Mouse (Mus musculus) hindbrain, embryonic 10.5 days (tissue): ENCODE results near the gene Ppip5k2. TPM values are rescaled to one million over a fixed set of nuclear protein-coding genes. Genes with fewer than 3 reads are reported as not detected.
A peak's percentile ranks its signal among the peaks of the same experiment; 100 is the strongest.
"Not testable (repeated sequence)": the region's sequence is repeated elsewhere in the genome, so short reads cannot be mapped to it uniquely, and the experiment has no call there.

ENCODE experiments used
- DNase-seq: peaks from one replicate; pipeline ENCODE4 v3.0.0-alpha.2; 2017; ENCODE audit warnings: low spot score
- H3K27ac ChIP-seq: fragments of 300-500 bp; sonication (generic); 2 replicates; pipeline ENCODE4 v1.5.1; 2016; ENCODE audit warnings: mild to moderate bottlenecking, moderate library complexity
- H3K27me3 ChIP-seq: fragments of 300-500 bp; sonication (generic); 2 replicates; pipeline ENCODE4 v1.6.1; 2016; ENCODE audit warnings: mild to moderate bottlenecking; ENCODE audit not compliant: poor library complexity, insufficient read depth, severe bottlenecking
- H3K36me3 ChIP-seq: fragments of 300-500 bp; sonication (generic); 2 replicates; pipeline ENCODE4 v1.6.1; 2016; ENCODE audit warnings: mild to moderate bottlenecking, moderate library complexity
- H3K4me1 ChIP-seq: fragments of 300-500 bp; sonication (generic); replicated peaks from 2 replicates; pipeline ENCODE4 v1.6.1; 2016; ENCODE audit warnings: mild to moderate bottlenecking
- H3K4me3 ChIP-seq: fragments of 300-500 bp; sonication (generic); 2 replicates; pipeline ENCODE4 v1.5.1; 2016; ENCODE audit warnings: mild to moderate bottlenecking, moderate library complexity
- H3K9me3 ChIP-seq: fragments of 300-500 bp; sonication (generic); 2 replicates; pipeline ENCODE4 v1.6.1; 2016; ENCODE audit warnings: mild to moderate bottlenecking, moderate library complexity
- WGBS: fragments of 180-500 bp; shearing (Covaris S2); methylation state at CpG from one replicate; pipeline ENCODE4 v1.1.7; 2016; 5-methylcytosine and 5-hydroxymethylcytosine counted together
- polyA plus RNA-seq: library from polyadenylated mRNA; unstranded; fragments of >200 nt; fragmentation: Nextera tagmentation; extraction: Ambion mirVana; gene quantifications from 2 replicates; pipeline ENCODE4 v1.2.1, GENCODE M21; 2016

Gene Ppip5k2
- polyA plus RNA-seq, 1 experiment from 2014 or later = 35.8 TPM

DNA sequence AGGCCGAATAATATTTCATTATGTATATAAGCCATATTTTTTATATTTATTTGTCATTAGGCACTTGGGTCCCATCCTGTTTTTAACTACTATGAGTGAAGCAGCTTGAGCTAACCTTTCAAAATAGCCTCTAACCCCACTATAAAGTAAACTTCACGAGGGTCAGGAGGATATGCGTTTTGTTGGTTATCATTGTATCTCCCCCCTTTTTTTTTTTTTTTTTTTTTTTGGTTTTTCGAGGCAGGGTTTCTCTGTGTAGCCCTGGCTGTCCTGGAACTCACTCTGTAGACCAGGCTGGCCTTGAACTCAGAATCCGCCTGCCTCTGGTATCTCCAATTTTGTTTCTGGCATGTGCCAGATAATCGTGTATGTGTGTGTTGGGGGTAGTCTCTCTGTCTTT, 3.2 kb upstream of the Ppip5k2 start:
- no peaks in the 10 kb centered on the region for H3K27me3 ChIP-seq
- DNase-seq = no peak
- WGBS = 84% methylated on average over 6 of the region's 6 CpGs
- H3K9me3 ChIP-seq = no peaks in the 10 kb centered on the region
- H3K36me3 ChIP-seq = no peaks in the 10 kb centered on the region; the same call in 1 of the 2 replicates
- H3K4me3 ChIP-seq = no peak overlapping the region
- peaks cover 11% of the 10 kb centered on the region for H3K4me1 ChIP-seq
- no peak overlapping the region for H3K27ac ChIP-seq

- Histone ChIP-seq H3K4me1 (peaks cover 23% of the 10 kb centered on the region), H3K4me3 (no peak overlapping the region), H3K36me3 (no peaks in the 10 kb centered on the region), H3K9me3 (no peaks in the 10 kb centered on the region), H3K27me3 (no peaks in the 10 kb centered on the region), H3K27ac (no peak overlapping the region)
- DNase-seq = no peak
- 89% methylated on average over 5 of the region's 5 CpGs for WGBS
Observed at GRCm38 (mm10) chr1:97771727-97772126, 1.5 kb upstream of the Ppip5k2 start.

DNA sequence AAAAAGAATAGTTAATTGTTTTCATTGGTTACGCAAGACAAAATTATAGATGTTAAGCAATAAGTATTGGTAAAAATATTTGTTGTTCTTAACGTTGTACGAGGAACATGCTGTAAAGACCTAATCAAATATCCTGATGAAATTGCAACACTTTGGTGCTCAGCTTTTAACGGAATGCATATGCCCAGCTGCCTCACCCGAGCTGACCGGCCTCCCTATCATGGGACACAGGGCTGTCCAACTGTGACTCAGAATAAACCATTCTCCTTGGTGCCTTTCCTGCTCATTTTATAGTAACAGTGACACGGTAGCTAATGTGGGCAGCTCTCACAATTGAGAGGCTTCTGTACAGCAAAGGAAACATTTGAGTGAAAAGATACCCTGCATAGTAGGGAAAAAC, 907 bp upstream of the Ppip5k2 start:
- no peak for DNase-seq
- Histone ChIP-seq H3K27ac (no peak overlapping the region), H3K9me3 (no peaks in the 10 kb centered on the region), H3K27me3 (no peaks in the 10 kb centered on the region), H3K4me1 (peaks cover 23% of the 10 kb centered on the region), H3K4me3 (peak overlapping the region; percentile 94), H3K36me3 (no peaks in the 10 kb centered on the region)
- 79% methylated on average over 7 of the region's 7 CpGs for WGBS

DNA sequence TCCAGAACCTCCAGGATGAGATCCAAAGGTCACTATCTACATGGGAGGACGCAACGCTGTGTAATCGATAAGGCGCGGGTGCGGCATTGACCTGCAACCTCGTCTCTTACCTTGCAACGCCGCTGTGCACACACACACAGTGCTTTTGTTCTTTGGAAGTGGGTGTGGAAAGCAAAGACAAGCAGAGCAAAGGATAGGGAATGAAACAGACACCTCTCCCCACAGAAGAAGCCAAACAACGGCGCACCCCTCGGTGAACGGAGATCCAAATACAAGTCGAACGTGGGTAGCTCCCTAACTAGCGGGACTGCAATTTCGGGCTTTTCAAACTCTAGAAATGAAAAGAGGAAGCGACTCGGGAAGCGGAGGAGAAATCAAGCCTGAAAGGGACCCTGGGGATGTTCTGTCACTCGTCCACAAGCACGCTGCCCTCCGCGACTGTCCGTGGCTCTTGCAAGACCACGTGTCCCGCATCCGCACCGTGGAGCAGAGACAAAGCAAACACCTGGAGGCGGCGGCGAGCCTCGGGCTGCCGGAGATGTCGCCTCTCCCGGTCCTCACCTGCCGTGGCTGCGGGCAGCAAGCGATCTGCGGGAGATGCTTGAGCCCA, 812 bp downstream of the Ppip5k2 start:
- H3K36me3 ChIP-seq = no peaks in the 10 kb centered on the region
- H3K4me3 ChIP-seq = peak overlapping the region; percentile 94
- peak; percentile 46 for DNase-seq
- H3K4me1 ChIP-seq = peaks cover 23% of the 10 kb centered on the region
- under 1% methylated on average over 40 of the region's 40 CpGs for WGBS
- no peaks in the 10 kb centered on the region for H3K9me3 ChIP-seq
- H3K27me3 ChIP-seq = no peaks in the 10 kb centered on the region
- peak overlapping the region; percentile 93 for H3K27ac ChIP-seq

DNA sequence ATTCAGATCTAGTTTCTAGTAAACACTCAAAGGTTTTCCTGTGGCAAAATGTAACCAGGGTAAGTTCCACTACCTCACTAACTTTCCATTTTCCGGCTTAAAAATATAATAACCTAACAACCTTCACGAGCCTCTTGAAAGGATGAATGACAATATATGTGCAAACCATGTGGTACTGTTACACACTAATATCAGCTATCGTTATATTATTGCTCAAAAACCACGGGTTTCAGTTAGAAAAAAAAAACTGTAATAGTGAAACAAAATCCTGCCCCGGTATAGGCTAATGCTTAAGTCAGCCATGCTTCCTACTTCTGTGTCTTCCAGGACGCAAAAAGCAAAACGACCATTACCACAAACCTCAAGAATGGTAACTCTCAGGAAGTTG, 1.3 kb downstream of the Ppip5k2 start:
- no peaks in the 10 kb centered on the region for H3K27me3 ChIP-seq
- H3K4me3 ChIP-seq = peak overlapping the region; percentile 94
- H3K4me1 ChIP-seq = peaks cover 23% of the 10 kb centered on the region
- no peaks in the 10 kb centered on the region for H3K9me3 ChIP-seq
- no peaks in the 10 kb centered on the region for H3K36me3 ChIP-seq
- 13% methylated on average over 7 of the region's 7 CpGs for WGBS
- peak overlapping the region; percentile 93 for H3K27ac ChIP-seq
- no peak for DNase-seq

- peak overlapping the region; percentile 94 for H3K4me3 ChIP-seq
- H3K4me1 ChIP-seq = peaks cover 23% of the 10 kb centered on the region
- 90% methylated on average over 2 of the region's 2 CpGs for WGBS
- DNase-seq = no peak
- H3K27me3 ChIP-seq = no peaks in the 10 kb centered on the region
- H3K36me3 ChIP-seq = no peaks in the 10 kb centered on the region
- no peaks in the 10 kb centered on the region for H3K9me3 ChIP-seq
- H3K27ac ChIP-seq = no peak overlapping the region
Observed at GRCm38 (mm10) chr1:97768089-97768488, 2.1 kb downstream of the Ppip5k2 start.

DNA sequence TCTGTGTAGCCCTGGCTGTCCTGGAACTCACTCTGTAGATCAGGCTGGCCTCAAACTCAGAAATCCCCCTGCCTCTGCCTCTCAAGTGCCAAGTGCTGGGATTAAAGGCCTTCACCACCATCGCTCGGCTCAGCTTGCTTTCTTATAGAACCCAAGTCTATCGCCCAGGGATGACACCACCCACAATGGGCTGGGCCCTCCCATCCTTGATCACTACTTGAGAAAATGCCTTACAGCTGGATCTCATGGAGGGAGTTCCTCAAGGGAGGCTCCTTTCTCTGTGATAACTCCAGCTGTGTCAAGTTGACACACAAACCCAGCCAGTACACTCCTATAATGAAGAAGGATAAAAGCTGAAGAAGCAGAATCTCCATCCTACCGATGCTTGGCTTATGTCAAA, 4.5 kb downstream of the Ppip5k2 start:
- WGBS = 84% methylated on average over 4 of the region's 4 CpGs
- not testable (repeated sequence) for H3K36me3 ChIP-seq, H3K9me3 ChIP-seq, H3K4me3 ChIP-seq, H3K27ac ChIP-seq, H3K27me3 ChIP-seq, DNase-seq
- H3K4me1 ChIP-seq = peaks cover 20% of the 10 kb centered on the region

DNA sequence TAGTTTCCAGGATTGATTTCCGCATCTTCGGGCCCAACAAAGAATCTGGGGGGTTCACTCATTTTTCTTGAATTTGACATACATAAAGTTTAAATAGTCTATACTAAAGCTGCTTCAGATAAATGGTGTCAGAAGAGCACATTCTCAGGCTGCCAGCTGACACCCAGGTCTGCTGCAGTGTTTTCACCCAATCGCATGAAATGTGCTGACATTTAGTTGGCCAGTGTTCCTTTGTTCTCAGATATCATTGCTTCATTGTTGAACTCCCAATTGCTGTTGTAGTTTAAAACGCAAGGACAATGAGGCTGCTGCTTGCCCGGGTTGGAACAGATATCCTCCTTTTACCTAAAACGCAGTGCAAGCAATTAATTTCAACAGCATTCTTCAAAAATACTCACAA, 8.7 kb downstream of the Ppip5k2 start:
- no peak for DNase-seq
- 79% methylated on average over 6 of the region's 6 CpGs for WGBS
- H3K27ac ChIP-seq = no peak overlapping the region

GRCm38 (mm10) chr1:97760598-97760997, 9.6 kb downstream of the Ppip5k2 start:
- H3K27ac ChIP-seq = no peak overlapping the region
- no peaks in the 10 kb centered on the region for H3K4me1 ChIP-seq
- no peaks in the 10 kb centered on the region for H3K27me3 ChIP-seq
- peaks cover 11% of the 10 kb centered on the region for H3K36me3 ChIP-seq
- H3K9me3 ChIP-seq = no peaks in the 10 kb centered on the region
- no peak for DNase-seq
- 78% methylated on average over 7 of the region's 7 CpGs for WGBS
- H3K4me3 ChIP-seq = no peak overlapping the region

More for the DNA sequence above, 8.7 kb downstream of the Ppip5k2 start:
- no peak overlapping the region for H3K4me3 ChIP-seq
- H3K9me3 ChIP-seq = no peaks in the 10 kb centered on the region
- H3K4me1 ChIP-seq = no peaks in the 10 kb centered on the region
- peaks cover 9% of the 10 kb centered on the region for H3K36me3 ChIP-seq
- no peaks in the 10 kb centered on the region for H3K27me3 ChIP-seq

DNA sequence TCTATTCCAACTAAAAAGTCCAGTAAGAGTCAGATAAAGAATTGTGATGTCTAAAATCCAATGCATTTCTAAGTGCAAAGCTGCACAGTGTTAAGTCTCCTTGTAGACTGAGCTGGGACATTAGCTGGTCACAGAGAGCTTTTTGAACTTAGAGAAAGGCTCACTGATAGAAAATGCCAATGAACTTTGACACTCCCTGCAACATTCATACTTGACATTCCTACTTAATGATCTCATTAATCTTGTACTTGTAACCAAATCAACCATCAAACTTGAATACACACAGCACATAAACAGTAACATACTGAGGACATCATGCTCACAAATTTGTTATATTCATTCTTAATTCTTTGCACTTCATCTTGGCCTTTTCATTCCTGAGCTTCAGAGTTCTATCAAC, 10.4 kb downstream of the Ppip5k2 start:
- Histone ChIP-seq H3K36me3 (peaks cover 19% of the 10 kb centered on the region), H3K27ac (no peak overlapping the region), H3K27me3 (no peaks in the 10 kb centered on the region), H3K4me1 (no peaks in the 10 kb centered on the region), H3K4me3 (no peak overlapping the region), H3K9me3 (no peaks in the 10 kb centered on the region)
- no peak for DNase-seq

DNA sequence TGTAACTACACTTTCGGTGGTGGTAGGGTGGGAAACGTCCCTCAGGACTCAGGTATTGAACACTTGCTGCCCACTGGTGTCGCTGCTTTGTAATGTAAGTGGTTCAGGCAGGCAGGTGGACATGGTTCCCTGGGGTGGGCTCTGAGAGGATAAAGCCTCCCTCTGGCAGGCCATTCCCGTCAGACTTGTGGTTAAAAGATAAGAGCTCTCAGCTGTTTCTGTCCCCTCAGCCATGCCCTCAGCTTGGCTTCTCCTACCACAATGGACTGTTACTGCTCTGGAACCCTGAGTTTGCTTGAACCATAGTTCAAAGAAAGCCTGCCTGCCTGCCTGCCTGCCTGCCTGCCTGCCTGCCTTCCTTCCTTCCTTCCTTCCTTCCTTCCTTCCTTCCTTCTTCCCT, 15.8 kb downstream of the Ppip5k2 start:
- H3K36me3 ChIP-seq = peaks cover 55% of the 10 kb centered on the region
- H3K9me3 ChIP-seq = no peaks in the 10 kb centered on the region
- DNase-seq = no peak
- no peaks in the 10 kb centered on the region for H3K27me3 ChIP-seq
- no peaks in the 10 kb centered on the region for H3K4me1 ChIP-seq
- WGBS = 79% methylated on average over 4 of the region's 4 CpGs
- H3K4me3 ChIP-seq = no peak overlapping the region
- no peak overlapping the region for H3K27ac ChIP-seq

- H3K36me3 ChIP-seq = peaks cover 67% of the 10 kb centered on the region
- no peaks in the 10 kb centered on the region for H3K27me3 ChIP-seq
- H3K4me1 ChIP-seq = no peaks in the 10 kb centered on the region
- no peak overlapping the region for H3K4me3 ChIP-seq
- no peak for DNase-seq
- no peak overlapping the region for H3K27ac ChIP-seq
- H3K9me3 ChIP-seq = no peaks in the 10 kb centered on the region
Observed at GRCm38 (mm10) chr1:97753216-97753615, 17.0 kb downstream of the Ppip5k2 start.

- no peak overlapping the region for H3K27ac ChIP-seq
- H3K27me3 ChIP-seq = no peaks in the 10 kb centered on the region
- H3K4me1 ChIP-seq = no peaks in the 10 kb centered on the region
- no peaks in the 10 kb centered on the region for H3K9me3 ChIP-seq
- peaks cover 89% of the 10 kb centered on the region for H3K36me3 ChIP-seq
- no peak overlapping the region for H3K4me3 ChIP-seq
- 94% methylated on average over 3 of the region's 3 CpGs for WGBS
- no peak for DNase-seq
Observed at GRCm38 (mm10) chr1:97748163-97748562, 22.0 kb downstream of the Ppip5k2 start.

DNA sequence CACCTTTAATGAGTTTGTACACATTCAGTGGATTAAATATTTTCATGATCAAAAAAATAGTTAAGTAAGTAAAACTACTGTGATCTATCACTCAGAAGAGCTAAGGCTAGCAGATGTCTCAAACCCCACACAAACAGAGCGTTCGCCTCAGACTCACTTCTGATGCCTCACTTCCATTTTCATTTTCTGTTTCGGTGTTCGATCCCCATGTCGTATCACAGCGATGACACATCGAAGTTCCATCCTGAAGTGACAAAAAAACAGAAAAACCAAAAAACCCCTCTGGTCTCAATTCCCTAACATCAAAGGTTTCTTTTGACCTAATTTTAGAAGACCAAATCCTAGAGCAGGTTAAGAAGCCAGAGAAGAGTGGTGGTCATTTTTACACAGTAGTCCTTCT, 23.9 kb downstream of the Ppip5k2 start:
- H3K36me3 ChIP-seq = peaks cover 87% of the 10 kb centered on the region
- H3K4me1 ChIP-seq = no peaks in the 10 kb centered on the region
- no peaks in the 10 kb centered on the region for H3K27me3 ChIP-seq
- no peak for DNase-seq
- H3K27ac ChIP-seq = no peak overlapping the region
- 95% methylated on average over 7 of the region's 7 CpGs for WGBS
- no peaks in the 10 kb centered on the region for H3K9me3 ChIP-seq
- no peak overlapping the region for H3K4me3 ChIP-seq
